Mouse (Mus musculus) ES-CJ7 (cell line): Measurements from ENCODE around the gene Kras.

ENCODE experiments used
- DNase-seq: peaks from one replicate; pipeline ENCODE4 v3.0.0; 2011; ENCODE audit warnings: low read depth, low spot score

Gene Kras

DNA sequence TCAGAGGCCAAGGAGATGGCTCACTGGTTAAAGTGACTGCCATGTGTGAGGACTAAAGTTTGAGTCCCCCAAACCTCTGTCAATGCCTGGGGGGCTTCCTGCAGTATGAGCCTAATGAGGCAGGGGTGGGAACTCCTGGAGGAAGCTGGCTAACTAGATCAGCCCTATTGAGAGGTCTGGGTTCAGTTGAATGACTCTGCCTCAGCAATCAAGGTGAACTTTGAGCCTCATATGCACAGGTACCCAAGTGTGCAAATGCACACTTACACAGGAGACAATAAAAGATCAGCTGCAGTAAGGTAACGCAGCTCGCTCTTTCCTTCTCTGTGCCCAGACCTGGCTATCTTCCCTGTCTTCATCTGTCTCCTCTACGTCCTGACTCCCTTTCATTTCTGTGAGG lies 57.0 kb downstream of the Kras start:
- DNase-seq = no peak

DNA sequence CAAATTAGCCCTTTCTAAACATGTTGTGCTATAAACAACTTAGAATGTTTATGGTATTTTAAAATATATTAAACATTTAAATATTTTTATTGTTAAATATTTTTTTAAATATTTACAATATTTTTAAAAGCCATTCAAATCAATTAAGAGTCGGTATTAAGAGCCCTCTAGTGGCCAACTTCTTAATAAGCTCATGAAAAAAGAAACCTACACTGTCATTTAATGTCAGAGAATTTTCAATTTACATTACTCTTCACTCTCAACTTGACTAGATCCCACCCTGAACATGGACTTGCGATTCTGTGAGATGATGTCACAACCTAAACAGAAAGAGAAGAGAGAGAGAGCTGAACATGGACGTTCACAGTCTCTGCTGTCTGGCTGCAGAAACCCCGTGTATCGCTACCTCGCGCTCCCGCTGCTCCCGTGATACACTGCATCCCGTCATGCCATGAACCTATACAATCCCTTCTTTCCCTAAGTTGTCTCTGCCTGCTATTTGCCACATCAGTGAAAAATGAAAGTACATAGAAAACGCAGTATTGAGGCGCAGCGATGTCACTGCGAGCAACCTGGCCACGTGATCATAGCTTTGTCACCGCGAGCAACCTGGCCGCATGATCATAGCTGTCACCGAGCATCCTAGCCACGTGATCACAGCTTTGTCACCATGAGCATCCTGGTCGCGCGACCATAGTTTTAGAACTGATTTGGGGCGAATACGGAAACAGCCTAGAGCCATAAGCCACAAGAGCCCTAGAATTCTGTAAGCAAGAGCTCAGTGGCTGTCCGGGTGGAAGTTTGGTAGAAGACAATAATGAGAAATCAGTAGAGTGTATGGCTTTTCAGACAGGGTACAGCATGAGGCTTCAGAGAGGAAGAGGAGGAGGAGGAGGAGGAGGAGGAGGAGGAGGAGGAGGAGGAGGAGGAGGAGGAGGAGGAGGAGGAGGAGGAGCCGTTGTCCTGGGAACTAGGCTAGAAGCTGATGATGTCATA lies 62.6 kb downstream of the Kras start:
- peak; percentile 71 for DNase-seq

DNA sequence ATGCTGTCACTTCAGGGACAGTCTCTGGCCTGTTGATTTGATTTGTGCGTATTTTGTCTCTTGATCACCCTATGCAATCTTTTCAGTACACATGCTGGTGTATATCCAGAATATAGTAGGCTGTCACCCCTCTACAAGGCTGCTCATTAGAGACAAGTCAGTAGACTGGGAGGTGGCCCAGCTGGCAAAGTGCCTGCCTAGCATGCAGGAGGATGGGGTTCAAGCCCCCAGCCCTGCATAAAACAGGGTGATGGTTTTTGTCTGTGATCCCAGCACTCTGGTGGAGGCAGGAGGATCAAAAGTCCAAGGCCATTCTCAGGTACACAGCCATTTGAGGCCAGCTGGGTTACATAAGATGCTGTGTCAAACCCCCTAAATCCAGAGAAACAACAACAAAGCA lies 63.9 kb downstream of the Kras start:
- DNase-seq = no peak

- DNase-seq = no peak
Observed at GRCm38 (mm10) chr6:145182044-145182443, 68.0 kb downstream of the Kras start.

- peak; percentile 89 for DNase-seq
Observed at GRCm38 (mm10) chr6:145179665-145180064, 70.4 kb downstream of the Kras start.

DNA sequence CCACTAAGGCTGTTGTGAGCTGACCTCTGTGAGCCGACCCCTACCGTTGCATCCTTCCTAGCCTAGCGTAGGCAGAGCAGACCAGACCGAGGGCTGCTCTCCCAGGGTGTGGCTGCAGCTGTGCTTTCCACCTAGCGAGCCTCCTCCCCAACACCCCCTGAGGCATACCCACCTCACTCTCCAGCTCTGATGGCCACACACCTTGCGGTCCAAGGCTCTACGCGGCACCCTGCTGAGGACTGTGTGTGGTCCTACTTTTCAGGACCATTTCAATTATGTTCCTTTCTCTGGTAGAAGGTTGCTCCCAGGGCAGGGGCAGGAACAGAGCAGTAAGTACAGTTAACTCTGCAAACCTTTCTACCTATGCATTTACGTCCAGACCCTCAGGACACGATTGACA lies 73.6 kb downstream of the Kras start:
- DNase-seq = peak; percentile 98

DNA sequence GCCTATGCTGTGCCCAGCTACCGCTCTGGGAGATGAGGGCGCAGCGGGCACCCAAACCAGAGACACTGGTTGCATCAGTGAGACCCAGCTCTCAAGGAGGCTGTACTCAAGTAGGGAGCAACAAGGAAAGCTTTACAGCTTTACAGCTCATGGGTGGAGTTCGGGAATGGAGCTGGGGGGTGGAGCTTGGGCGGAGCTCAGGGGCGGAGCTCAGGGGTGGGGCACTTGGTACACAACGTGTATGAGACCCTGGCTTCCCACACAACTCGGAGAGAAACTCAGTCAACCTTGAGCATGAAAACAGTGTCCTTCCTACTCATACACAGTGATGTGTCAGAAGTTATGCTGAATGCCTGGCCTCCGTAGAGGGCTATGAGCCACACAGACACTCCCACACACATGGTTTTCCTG lies 74.5 kb downstream of the Kras start:
- peak; percentile 90 for DNase-seq

DNA sequence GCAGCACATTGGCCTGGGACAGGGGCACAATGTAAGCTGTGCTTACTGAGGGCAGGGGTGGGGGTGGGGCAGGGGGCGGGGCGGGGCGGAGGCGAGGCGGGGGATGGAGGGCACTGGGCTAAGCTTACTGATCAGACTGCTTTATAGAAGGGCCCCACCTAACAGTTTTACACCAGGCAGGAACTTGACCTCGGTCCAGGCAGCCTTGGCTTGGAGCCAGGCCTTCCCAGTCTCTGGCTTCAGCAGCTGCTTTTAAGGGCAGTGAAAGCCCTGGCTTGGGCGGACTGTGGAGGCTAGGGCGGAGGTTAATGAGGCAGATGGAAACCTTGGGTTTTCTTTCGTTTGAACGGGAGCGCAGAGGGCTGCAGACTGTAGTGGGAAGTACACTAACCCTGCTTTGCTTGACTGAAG lies 76.3 kb downstream of the Kras start:
- peak; percentile 86 for DNase-seq

DNA sequence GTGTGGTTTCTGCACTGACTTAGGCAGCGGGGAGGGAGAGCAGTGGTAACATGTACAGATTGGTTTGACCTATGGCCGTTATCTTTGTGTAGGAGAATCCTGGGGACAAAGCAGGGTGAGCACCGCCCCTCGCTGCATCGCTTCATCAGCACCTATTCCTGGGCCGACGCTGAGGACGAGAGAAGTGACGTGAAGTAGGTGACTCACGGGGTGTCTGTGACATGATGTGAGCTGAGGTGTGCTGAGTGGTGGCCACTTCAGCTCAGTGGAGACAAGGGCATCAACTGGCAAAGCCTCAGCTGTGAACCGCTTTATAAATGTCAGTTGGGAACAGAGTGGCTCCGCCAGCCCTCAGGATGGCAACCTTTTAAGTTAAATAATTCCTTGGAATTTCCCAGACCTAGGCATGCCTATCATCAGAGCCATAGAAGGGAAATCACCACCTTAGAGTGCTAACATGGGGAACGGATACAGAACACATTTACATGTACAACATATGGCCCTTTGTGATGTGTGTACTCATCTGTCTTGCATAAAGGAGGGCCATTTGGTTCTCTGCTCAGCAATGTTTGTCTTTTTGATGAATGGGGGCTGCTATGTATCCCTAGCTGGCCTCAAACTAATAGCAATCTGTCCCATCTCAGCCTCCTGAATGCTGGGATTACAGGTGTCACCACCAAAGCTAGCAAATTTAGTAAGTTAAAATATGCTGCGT lies 78.0 kb downstream of the Kras start:
- no peak for DNase-seq
